Mouse (Mus musculus) 3134 (cell line): ENCODE results near the gene Coq10a.
"Not testable (repeated sequence)": the region's sequence is repeated elsewhere in the genome, so short reads cannot be mapped to it uniquely, and the experiment has no call there.

ENCODE experiments used
- DNase-seq: peaks from one replicate; pipeline ENCODE4 v3.0.0-alpha.2; 2011; ENCODE audit warnings: low spot score; ENCODE audit not compliant: insufficient read length; ENCODE audit errors: extremely low read depth

The Coq10a gene

GRCm38 (mm10) chr10:128347541-128347940, 21.3 kb downstream of the Coq10a start:
- DNase-seq, result no peak

GRCm38 (mm10) chr10:128344568-128345275, 24.1 kb downstream of the Coq10a start:
- peak; percentile 84 for DNase-seq

GRCm38 (mm10) chr10:128343436-128343835, 25.4 kb downstream of the Coq10a start:
- peak; percentile 20 for DNase-seq

- peak; percentile 49 for DNase-seq
Observed at GRCm38 (mm10) chr10:128340257-128340656, 28.5 kb downstream of the Coq10a start.

- DNase-seq, result no peak
Observed at GRCm38 (mm10) chr10:128338948-128339347, 29.8 kb downstream of the Coq10a start.

GRCm38 (mm10) chr10:128338415-128338814, 30.4 kb downstream of the Coq10a start:
- no peak for DNase-seq

DNA sequence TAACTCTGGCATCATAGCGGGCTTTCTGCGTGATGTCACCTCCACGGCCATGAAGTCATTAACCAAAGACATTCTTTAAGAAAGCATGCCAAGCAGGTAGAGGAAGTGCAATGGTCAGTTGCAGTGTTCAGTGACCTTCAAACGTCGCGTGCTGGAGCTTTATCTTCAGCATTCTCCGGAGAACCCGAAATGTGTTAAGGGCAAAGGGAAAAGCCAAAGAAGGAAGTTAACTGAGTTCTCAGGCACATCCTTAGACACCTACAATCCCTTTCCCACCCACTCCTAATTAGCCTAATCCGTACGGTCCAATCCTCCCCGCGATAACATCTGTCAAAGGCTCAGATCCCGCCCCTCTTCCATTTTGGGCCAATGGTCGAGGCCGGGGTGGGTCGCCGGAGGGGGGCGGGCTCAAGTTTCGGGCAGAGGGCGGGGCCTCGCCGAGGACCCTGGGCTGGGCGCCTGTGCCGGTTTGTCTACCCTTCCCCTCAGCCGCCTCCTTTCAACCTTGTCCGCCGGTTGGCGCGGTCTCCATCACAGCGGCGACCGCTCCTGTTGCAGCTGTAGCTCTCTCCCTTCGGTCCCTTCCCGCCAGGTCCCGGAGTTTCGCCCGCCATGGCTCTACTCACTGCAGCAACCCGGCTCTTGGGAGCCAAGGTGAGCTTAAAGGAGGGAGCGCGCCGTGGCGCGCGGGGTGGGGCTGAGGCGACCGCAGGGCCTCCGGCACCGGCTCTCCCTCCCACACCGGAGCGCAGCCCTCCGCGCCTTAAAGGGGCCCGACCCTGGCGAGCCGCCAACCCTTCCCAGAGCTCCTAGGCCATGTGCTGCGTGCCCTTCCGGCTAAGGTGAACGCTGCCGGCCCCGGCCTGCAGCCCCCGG, 31.3 kb downstream of the Coq10a start, which contains the start of gene Cs:
Gene Cs, plus strand, starts transcription at position 429 of the 876 bp plus-strand sequence.
- DNase-seq, result peak; percentile 97

- DNase-seq, result no peak
Observed at GRCm38 (mm10) chr10:128336597-128336996, 32.2 kb downstream of the Coq10a start.

DNA sequence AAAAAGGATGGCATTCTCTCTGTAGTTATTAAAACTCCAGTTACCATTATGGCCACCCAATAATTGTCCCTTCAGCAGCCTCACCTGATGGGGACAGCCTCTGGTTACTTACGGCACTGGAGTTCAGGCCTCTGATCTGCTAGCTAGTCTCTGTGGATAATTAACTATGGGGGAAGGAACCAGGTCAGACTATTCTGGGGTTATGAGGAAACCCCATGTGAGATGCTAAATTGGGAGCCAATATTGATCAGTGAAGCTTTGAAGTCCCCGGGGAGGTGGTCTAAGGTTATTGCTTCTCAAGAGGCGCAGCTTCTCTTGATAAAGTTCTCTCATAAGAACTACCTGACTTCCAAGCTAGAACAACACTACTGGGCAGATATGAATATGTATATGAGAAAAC, 32.6 kb downstream of the Coq10a start:
- DNase-seq, result no peak

DNA sequence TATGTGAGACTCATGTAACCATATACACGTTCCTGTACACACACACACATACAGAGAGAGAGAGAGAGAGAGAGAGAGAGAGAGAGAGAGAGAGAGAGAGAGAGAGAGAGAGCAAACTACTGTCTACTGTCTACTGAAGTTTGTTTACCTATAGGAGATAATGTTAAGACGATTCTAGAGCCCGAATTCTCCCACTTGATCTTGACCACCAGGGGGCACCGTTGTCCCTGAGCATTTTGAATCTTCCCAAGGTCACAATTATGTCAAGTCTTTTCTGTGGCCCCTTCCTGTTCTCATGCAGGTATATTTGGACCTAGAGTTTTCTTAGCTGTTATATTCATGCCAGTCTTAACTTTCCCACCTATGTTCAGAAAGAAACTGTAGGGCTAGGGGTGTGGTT, 33.2 kb downstream of the Coq10a start:
- peak; percentile 28 for DNase-seq

DNA sequence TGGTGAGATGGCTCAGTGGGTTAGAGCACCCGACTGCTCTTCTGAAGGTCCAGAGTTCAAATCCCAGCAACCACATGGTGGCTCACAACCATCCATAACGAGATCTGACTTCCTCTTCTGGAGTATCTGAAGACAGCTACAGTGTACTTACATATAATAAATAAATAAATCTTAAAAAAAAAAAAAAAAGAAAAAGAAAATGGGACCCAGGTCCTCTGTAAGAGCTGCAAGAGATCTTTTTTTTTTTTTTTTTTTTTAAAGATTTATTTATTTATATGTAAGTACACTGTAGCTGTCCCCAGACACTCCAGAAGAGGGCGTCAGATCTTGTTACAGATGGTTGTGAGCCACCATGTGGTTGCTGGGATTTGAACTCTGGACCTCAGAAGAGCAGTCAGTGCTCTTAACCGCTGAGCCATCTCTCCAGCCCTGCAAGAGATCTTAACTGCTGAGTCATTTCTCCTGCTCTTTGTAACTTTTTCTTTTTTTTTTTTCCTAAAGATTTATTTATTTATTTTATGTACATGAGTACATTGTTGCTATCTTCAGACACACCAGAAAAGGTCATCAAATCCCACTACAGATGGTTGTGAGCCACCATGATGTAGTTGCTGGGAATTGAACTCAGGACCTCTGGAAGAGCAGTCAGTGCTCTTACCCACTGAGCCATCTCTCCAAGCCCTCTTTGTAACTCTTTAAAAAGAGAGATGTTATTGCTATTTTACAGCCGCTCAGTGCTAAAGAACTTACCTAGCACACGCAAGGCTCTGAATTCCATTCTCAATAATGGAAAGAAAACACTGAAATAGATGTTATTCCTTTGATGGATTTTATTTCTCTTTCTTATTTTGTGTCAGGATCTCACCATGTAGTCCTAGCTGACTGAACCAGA, 36.2 kb downstream of the Coq10a start:
- DNase-seq, result not testable (repeated sequence)

- no peak for DNase-seq
Observed at GRCm38 (mm10) chr10:128327610-128328009, 41.2 kb downstream of the Coq10a start.

- no peak for DNase-seq
Observed at GRCm38 (mm10) chr10:128326825-128327224, 42.0 kb downstream of the Coq10a start.

DNA sequence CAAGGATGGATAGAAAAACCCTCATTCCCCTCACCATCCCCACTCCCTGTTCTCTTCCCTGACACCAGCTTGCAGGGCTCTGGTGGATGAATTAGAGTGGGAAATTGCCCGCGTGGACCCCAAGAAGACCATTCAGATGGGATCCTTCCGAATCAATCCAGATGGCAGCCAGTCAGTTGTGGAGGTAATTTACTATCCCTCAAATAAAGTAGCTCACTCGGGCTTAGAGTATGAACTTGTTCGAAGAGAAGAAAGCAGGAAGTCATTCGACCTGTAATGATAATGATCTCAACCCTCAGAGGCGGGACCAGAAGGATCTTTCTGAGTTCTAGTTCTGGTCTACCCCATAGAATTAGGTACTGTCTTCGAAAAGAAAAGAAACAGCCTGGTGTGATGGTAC, 45.3 kb downstream of the Coq10a start:
- no peak for DNase-seq

GRCm38 (mm10) chr10:128322141-128323108, 46.4 kb downstream of the Coq10a start, which contains the start of gene Cnpy2:
Cnpy2 (plus strand) TSS chr10:128322459.
- DNase-seq, result peak; percentile 91

DNA sequence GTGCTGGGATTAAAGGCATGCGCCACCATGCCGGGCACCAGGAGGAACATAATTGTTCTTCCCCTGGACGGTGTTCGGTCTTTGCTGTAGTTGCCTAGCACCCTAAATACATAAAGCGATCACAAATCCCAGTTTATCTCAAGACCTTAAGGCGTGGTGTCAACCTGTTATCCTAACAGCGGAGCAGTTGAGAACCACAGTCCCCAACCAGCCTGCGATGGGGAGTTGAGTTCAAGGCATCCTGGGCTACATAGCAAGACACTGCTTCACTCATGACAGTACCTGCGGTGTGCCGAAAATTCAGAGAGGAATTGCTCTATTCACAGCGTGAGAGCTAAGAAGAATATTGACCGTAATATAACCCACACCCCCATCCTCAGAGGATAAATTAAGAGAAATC, 47.2 kb downstream of the Coq10a start:
- no peak for DNase-seq

DNA sequence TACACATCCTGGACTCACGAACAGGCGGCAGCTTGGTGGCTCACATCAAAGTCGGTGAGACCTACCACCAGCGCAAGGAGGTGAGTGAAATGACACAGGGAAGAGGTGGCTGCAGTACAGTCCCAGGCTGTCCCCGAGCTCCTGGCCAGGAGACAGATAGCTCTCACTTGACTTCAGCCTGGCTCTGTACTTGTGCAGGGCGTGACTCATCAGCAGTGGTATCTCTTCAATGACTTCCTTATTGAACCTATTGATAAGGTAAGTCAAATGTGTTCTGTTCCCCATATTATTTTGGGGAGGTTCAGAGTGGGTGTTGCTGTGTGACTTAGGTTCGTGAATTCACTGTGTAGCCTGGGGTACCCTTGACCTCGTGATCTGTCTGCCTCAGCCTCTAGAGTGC, 53.2 kb downstream of the Coq10a start:
- DNase-seq, result no peak
